Mouse (Mus musculus) heart, postnatal 0 days (tissue): ENCODE data around the gene Olfr190.

Experiments
- CTCF ChIP-seq: IDR thresholded peaks from 2 replicates; pipeline ENCODE4 v1.5.1; 2016; ENCODE audit warnings: antibody characterized with exemption, control low read depth, low read depth
- EP300 ChIP-seq: IDR thresholded peaks from 2 replicates; pipeline ENCODE4 v1.6.1; 2016; ENCODE audit warnings: antibody characterized with exemption, low read depth

- TF ChIP-seq EP300 (no peak), CTCF (no peak)
Observed at GRCm38 (mm10) chr16:59077905-59078304, at the start of gene Olfr190.
